Mouse (Mus musculus) brain, adult 2 months (tissue): ENCODE results near the gene Eya4.

Experiments used
- DNase-seq: peaks from one replicate; pipeline ENCODE4 v3.0.0; 2011; ENCODE audit warnings: low read depth, low spot score

The Eya4 gene

DNA sequence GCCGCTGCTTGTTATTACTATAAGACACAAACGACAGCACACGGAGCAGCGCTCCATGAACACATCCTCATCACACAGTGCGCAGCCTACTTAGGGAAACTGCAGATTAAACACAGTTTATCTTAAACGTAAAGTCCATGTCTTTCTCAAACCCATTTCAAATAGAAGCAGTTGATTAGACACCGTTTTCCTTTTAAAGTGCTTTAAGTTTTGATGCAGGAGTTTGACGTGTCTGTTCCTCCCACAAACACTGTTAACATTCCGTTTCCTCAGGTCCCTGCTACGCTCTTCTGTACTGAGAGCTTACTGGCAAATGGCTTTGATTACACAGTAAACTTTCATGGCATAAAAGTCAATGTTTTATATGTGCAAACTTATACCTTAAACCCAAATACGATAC, 191.4 kb downstream of the Eya4 start:
- no peak for DNase-seq

GRCm38 (mm10) chr10:23156866-23157625, 193.5 kb downstream of the Eya4 start:
- peak; percentile 9 for DNase-seq

- no peak for DNase-seq
These were observed 200.2 kb downstream of the Eya4 start for GRCm38 (mm10) chr10:23150401-23150800.

- peak; percentile 74 for DNase-seq
These were observed 206.0 kb downstream of the Eya4 start for GRCm38 (mm10) chr10:23144616-23145015.

DNA sequence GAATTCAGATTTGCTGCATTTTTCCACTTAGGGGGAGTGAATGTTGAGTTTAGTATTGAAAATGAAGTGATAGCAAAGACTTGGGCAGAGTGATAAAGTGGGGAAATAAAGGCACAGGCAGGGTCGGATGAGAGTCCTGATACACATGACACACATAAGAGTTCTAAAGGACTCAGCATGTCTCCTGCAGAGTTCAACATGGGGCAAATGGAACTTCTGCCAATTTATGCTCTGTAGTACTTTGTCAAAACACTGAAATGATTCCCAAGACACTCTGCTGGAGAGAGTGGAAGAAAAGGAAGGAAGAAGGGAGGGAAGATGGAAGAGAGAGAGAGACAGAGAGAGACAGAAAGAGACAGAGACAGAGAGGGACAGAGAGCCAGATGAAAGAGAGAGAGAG, 222.6 kb downstream of the Eya4 start:
- DNase-seq: no peak

GRCm38 (mm10) chr10:23127151-23127550, 223.4 kb downstream of the Eya4 start:
- no peak for DNase-seq

GRCm38 (mm10) chr10:23126529-23126928, 224.1 kb downstream of the Eya4 start:
- DNase-seq: no peak

DNA sequence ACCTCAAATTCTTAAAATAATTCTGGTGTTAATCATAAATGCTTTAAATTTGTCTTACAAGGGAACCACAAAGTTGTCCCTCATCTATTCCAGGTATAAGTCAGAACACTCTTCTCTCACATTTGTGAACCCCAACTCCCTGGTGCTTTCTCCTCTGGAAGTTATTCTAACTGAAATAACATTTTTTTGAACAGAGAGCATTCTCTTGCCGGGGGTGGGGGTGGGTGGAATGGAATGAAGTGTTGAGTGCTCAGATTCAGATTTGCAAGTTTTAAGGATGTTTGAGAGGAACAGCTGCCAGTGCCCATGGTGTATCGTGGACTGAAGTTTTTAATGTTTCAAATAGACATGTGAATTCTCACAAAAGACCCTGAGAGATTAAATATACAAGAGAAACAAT, 230.1 kb downstream of the Eya4 start:
- DNase-seq: no peak

DNA sequence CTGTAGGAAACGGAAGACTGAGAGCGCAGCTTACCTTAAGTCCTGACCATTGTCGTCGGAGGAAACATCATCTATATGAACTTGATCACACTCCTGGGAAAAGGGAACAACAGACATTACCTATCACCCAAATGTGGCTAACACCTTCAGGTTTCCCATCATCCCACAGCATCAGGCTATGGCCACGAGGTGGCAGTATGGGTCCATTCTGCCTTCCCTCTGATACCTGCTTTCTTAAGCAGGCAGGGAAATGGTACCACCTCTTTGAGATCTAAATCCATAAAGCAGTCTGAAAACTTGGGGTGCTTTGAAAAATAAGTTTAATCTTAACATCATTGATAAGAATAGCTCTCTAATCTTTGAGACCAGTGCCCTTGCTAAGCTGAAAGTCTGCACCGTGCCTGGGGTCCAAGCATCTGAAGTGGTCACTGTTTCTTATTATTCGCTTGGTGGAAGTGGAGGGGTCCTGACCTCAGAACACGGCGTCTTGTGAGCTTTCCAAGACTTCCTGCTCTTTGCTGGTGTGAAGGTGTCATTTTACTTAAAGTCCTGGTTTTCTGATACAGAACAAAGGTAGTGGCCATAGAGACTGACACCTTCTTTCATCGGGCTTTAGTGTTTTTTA, 233.7 kb downstream of the Eya4 start:
- DNase-seq: peak; percentile 84

GRCm38 (mm10) chr10:23116063-23116462, 234.5 kb downstream of the Eya4 start:
- DNase-seq: no peak

DNA sequence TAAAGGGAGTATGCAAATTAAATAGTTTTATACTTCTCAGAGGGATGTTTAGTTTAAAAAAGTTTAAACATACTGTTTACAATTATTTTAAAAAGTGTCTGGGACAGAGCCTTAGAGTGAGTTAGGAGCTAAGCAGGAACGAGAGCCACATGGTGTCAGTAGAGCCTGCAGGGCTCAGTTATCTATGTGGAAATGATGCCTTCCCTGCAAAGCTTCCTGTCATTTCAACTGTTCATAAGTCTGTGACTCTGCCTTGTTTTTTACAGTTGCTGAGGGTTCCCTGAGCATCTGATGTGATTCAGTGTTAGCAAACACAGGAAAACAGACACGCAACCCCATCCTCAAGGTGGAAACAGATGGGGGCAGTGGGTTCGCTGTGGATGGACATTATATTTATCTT, 235.3 kb downstream of the Eya4 start:
- DNase-seq: no peak

DNA sequence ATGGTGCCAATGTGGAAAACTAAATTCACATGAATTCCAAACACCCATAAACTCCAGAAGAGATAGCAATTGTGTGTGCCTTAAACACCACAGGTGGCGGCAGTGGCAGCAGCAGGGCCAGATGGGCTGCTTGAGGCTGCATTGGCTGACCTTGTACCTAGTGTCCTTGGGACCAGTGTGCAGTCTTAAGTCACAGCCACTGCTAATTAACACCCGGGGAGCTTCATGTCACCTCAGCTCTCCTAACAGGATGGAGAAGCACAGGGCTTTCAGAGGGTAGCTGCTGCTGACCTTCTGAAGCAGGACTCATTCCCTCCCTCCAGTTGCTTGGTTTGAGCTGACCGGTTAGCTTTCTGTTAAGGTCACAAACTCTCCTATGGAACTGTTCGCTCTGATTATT, 242.5 kb downstream of the Eya4 start:
- no peak for DNase-seq

DNA sequence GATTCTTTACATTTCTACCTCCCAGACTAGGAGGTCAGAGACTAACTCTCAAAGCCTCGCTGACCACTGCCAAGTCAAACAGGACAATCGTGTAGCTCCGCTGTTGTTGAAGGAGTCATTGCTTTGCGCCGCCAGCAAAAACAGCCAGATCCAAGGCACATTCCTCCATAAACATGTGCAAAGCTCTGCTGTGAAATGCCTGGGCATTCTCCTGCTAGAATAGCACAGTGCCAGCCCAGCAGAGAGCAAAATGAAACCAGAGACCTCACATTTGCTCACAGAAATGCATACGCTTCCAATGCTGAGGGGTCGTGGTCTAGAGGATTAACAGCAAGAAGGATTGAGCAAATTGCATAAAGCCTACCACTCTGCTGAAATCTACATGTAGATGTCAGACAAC, 258.1 kb downstream of the Eya4 start:
- no peak for DNase-seq

DNA sequence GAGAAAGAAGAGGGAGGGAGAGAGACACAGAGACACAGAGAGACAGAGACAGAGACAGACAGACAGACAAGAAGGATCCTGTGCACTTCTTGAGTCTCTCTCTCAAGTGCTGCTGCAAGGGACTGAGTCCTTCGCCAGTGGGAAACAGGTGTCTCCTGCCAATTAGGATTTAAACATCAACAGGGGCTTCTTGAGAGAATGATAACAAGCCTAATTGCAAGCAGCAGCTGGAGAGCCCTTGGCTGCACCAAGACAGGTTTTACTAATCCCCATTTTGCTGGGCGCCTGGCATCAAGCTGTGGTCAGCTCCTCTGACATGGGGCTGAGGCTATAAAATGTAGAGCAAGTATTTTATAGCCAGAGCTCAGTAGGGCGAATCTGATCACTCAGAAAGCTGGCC, 259.0 kb downstream of the Eya4 start:
- no peak for DNase-seq

DNA sequence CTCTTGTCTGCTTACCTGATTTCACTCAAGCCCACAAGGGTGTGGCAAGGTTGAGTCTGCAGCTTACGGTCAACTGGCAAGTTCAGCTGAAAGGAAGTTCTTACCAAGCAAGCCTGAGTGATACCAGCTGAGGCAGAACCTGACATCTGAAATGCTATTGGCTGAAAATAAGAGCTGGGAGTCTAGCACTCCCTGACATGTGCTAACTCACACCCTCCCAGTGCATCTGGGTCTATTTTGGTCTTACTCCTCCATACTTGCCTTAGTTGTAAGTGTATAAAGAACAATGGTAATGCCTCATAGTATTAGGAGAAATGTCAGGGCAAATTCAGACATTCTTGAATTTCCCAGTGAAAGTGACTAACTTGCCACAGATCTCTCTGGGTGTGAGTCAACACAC, 260.3 kb downstream of the Eya4 start:
- DNase-seq: peak; percentile 64

DNA sequence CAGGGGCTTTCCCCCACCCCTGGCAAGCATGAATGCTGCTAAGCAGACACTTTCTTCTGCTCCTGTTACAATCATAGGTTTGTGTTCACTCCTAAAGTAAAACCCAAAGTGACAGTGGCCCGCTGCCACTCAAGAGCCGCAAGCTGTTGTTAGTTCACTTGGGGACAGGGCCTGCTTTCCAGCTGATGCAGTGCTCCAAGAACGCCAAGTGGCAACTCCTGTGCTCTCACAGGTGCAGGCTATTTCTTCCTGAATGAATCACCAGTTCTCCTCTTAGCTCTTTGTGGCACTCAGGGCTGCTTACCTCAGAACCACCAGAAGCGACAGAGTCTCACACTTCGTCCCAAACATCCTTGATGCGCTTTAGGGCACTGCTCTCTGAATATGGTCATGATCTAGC, 261.3 kb downstream of the Eya4 start:
- DNase-seq: peak; percentile 19

GRCm38 (mm10) chr10:23088764-23089163, 261.8 kb downstream of the Eya4 start:
- DNase-seq: no peak

- peak; percentile 81 for DNase-seq
These were observed 264.0 kb downstream of the Eya4 start for GRCm38 (mm10) chr10:23086352-23087215.

- no peak for DNase-seq
These were observed 269.1 kb downstream of the Eya4 start for GRCm38 (mm10) chr10:23081548-23081828.

DNA sequence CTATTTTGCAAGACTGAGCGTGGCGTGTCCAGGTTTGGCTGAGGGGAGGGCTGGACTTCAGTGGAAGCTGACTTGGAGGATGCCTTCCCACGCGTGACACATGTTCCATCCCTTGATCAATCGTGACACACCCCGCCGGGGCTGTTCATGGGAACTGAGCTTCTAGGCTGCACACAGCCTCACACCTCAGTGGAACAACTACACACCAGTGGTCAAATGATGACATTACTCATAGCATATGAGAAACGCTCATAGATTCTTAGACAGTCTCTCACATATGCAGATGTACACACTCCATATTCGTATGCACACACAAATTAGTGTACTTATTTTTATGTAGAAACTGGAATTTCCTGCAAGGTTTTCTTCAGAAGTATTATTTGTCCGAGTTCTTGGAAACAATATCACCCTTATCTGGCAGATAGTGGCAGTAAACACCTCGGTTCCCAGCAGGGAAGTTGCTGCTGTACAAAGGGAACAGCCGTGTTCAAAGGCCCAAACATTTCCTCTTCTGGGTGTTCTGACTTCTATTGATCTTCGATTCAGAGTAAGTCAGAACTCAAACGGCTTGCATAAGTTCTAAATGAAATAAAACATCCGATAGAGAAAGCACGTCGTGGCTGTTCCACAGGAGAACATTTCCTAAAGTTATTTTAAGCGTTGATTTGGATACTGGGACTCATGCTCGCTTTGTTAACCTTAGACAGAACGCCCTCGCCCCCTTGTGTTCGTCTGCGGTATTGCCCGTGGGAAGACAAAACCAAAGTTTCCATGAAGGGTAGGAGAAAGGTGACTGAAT, 269.6 kb downstream of the Eya4 start:
- peak; percentile 72 for DNase-seq

DNA sequence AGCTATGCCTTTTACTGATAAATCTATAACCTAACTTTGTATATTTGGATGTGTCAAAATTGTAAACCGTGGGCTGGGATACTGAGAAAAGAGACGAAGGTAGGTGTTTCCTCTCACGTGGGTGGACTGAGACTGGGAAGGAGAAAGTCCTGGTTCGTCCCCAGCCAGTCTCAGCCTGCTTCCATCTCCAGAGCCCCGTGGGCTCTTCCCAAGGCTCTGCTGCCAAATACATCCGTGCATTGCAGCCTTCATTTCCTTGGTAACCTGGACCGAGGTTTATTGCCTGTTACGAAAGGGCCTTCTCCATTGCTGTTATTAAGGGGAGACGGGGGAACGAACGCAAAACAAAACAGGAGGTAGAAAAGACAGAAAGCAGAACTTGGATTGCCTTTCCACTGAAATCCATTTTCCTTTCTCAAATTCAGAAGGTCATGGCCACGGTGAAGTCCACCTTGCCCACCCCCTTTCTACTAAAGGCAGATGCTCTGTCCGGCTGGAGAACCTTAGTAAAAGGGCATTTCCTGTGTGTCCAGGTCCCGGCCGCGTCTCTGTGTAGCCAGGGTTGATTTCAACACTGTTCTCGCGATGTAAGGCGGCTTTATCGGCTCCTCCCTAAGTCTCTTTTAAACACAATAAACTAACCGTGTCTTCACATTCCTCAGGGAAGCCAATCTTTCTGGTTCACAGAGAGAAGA, 273.7 kb downstream of the Eya4 start:
- peak; percentile 41 for DNase-seq
